ENCODE assay signal across 26 mouse cellular contexts in the genomic region with DNA sequence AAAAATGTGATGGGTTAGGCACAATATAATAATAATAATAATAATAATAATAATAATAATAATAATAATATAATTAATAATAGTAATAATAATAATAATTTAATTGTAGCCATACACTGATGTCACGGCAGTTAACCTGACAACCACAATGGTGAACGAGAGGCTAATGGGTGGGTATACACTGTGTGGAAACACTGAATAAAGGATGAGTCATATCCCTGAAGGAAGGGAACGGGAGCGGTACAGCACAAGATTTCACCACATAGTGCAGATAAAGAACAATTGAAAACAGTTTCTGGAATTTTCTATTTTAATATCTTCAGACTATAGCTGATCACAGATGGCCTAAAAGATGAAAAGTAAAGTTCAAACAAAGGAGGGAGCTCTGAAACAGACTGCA.
DNase-seq lines count a peak whose midpoint lies in the region; ATAC-seq and TF ChIP-seq lines count a peak whose summit lies in the region.
"Had no signal": no experiment of that assay in that cellular context is flagged by ENCODE, and none has a peak within 500 bp of the region (broad histone marks: within the 10 kb centered on the region; RNA-seq: fewer than 3 reads in every experiment).

No protein-coding gene starts in this region.

- TF ChIP-seq EP300 in stomach, postnatal 0 days (optimal IDR thresholded peaks at IDR 0.05) = no peak

- no peak overlapping the region for H3ac ChIP-seq in C2C12 (ENCODE audit: control insufficient read depth, insufficient read length, low read depth)

- H3K4me2 ChIP-seq in limb, embryonic 14.5 days (replicated peaks; ENCODE audit: low read depth, low read length, severe bottlenecking) = no peak overlapping the region
- H3K4me2 ChIP-seq in stomach, postnatal 0 days (replicated peaks; ENCODE audit: low read depth) = no peak overlapping the region
- H3K4me2 ChIP-seq in hindbrain, embryonic 16.5 days (ENCODE audit: low read length) = no peak overlapping the region
- H3K4me2 ChIP-seq: embryonic facial prominence, embryonic 13.5 days; embryonic facial prominence, embryonic 15.5 days; forebrain, embryonic 12.5 days had no signal

- DNase-seq in heart, adult 11 months = peak; percentile 13
- DNase-seq in heart, adult 9 months (ENCODE audit: low spot score in 2 of 2) = no peak
- DNase-seq in limb, embryonic 14.5 days (ENCODE audit: low spot score) = no peak
- DNase-seq in limb, embryonic 10.5 days (ENCODE audit: low spot score) = no peak
- DNase-seq in stomach, postnatal 0 days (ENCODE audit: low spot score) = no peak
- DNase-seq in urinary bladder, postnatal 14 days (ENCODE audit: low spot score) = no peak
- DNase-seq: adrenal gland, adult 2 months; adrenal gland, postnatal 10 days; adrenal gland, postnatal 25 days; B cell, adult 2 months; cerebellum, adult 11 months; cerebellum, adult 18-20 months; cerebellum, adult 8-10 months; cerebellum, adult 9-11 months; cerebellum, postnatal 14 days; cerebellum, postnatal 36 days; embryo, embryonic 11 days had no signal

- H3K27ac ChIP-seq in limb, embryonic 14.5 days (replicated peaks; ENCODE audit: low read depth, low read length) = no peak overlapping the region
- no peak overlapping the region for H3K27ac ChIP-seq in limb, embryonic 10.5 days
- no peak overlapping the region for H3K27ac ChIP-seq in stomach, postnatal 0 days (replicated peaks)
- H3K27ac ChIP-seq in hindbrain, embryonic 16.5 days (ENCODE audit: low read depth, low read length) = no peak overlapping the region
- H3K27ac ChIP-seq: embryonic facial prominence, embryonic 13.5 days; embryonic facial prominence, embryonic 15.5 days; forebrain, embryonic 10.5 days; forebrain, embryonic 12.5 days had no signal

- H3K4me1 ChIP-seq in limb, embryonic 14.5 days (ENCODE audit: control insufficient read depth, insufficient read depth, low read length) = no peaks in the 10 kb centered on the region
- no peaks in the 10 kb centered on the region for H3K4me1 ChIP-seq in limb, embryonic 10.5 days
- H3K4me1 ChIP-seq in stomach, postnatal 0 days (replicated peaks; ENCODE audit: control insufficient read depth, insufficient read depth) = no peaks in the 10 kb centered on the region
- H3K4me1 ChIP-seq in hindbrain, embryonic 16.5 days (ENCODE audit: control insufficient read depth, insufficient read depth, low read depth, low read length) = no peaks in the 10 kb centered on the region
- H3K4me1 ChIP-seq: embryonic facial prominence, embryonic 13.5 days; embryonic facial prominence, embryonic 15.5 days; forebrain, embryonic 10.5 days had no signal

- no peak for TF ChIP-seq POLR2A in limb, embryonic 14.5 days (IDR thresholded peaks at IDR 0.05; ENCODE audit: borderline replicate concordance, extremely low read depth, insufficient read depth, insufficient read length)

- no peaks in the 10 kb centered on the region for H3K9me3 ChIP-seq in limb, embryonic 14.5 days (ENCODE audit: control insufficient read depth, low read length)
- H3K9me3 ChIP-seq in limb, embryonic 10.5 days (replicated peaks) = no peaks in the 10 kb centered on the region
- no peaks in the 10 kb centered on the region for H3K9me3 ChIP-seq in stomach, postnatal 0 days (ENCODE audit: control insufficient read depth, low read length)
- no peaks in the 10 kb centered on the region for H3K9me3 ChIP-seq in hindbrain, embryonic 16.5 days (ENCODE audit: control insufficient read depth, low read length)
- H3K9me3 ChIP-seq: embryonic facial prominence, embryonic 13.5 days; embryonic facial prominence, embryonic 15.5 days; forebrain, embryonic 10.5 days; forebrain, embryonic 12.5 days had no signal

- TF ChIP-seq CTCF in C2C12 (IDR thresholded peaks at IDR 0.05; ENCODE audit: control insufficient read depth, insufficient read depth, insufficient read length) = no peak
- no peak for TF ChIP-seq CTCF in stomach, postnatal 0 days (IDR thresholded peaks at IDR 0.05; ENCODE audit: low read depth)

- 79% methylated on average over 4 of the region's 4 CpGs for WGBS in limb, embryonic 14.5 days
- WGBS in limb, embryonic 10.5 days = 92% methylated on average over 4 of the region's 4 CpGs
- 53% methylated on average over 4 of the region's 4 CpGs for WGBS in stomach, postnatal 0 days
- WGBS in hindbrain, embryonic 16.5 days = 94% methylated on average over 4 of the region's 4 CpGs

- H3K4me3 ChIP-seq in limb, embryonic 14.5 days (replicated peaks; ENCODE audit: low read length) = no peak overlapping the region
- H3K4me3 ChIP-seq in limb, embryonic 10.5 days = no peak overlapping the region
- H3K4me3 ChIP-seq in C2C12 (ENCODE audit: insufficient read depth, poor library complexity, severe bottlenecking) = no peak overlapping the region
- no peak overlapping the region for H3K4me3 ChIP-seq in stomach, postnatal 0 days (ENCODE audit: low read depth, low read length)
- H3K4me3 ChIP-seq in hindbrain, embryonic 16.5 days (ENCODE audit: low read length) = no peak overlapping the region
- H3K4me3 ChIP-seq: embryonic facial prominence, embryonic 13.5 days; embryonic facial prominence, embryonic 15.5 days; erythroblast, embryonic 14.5 days; forebrain, embryonic 10.5 days; forebrain, embryonic 12.5 days had no signal

- no peaks in the 10 kb centered on the region for H3K36me3 ChIP-seq in limb, embryonic 14.5 days (ENCODE audit: control insufficient read depth, insufficient read depth, low read length)
- no peaks in the 10 kb centered on the region for H3K36me3 ChIP-seq in limb, embryonic 10.5 days
- no peaks in the 10 kb centered on the region for H3K36me3 ChIP-seq in C2C12 (ENCODE audit: control insufficient read depth, insufficient read depth)
- H3K36me3 ChIP-seq in stomach, postnatal 0 days (ENCODE audit: control insufficient read depth, insufficient read depth, low read length) = no peaks in the 10 kb centered on the region
- H3K36me3 ChIP-seq in hindbrain, embryonic 16.5 days (ENCODE audit: control insufficient read depth, insufficient read depth, low read length) = no peaks in the 10 kb centered on the region
- H3K36me3 ChIP-seq: embryonic facial prominence, embryonic 13.5 days; embryonic facial prominence, embryonic 15.5 days; forebrain, embryonic 10.5 days; forebrain, embryonic 12.5 days had no signal

- ATAC-seq in limb, embryonic 14.5 days (ENCODE audit: low FRiP score, low read depth) = 0 out of 2 replicates have a peak, but pooled peaks have one; percentile 23
- 0 out of 2 replicates have a peak, but pooled peaks have one; percentile 51 for ATAC-seq in stomach, postnatal 0 days (ENCODE audit: low FRiP score, low TSS enrichment)
- no peak for ATAC-seq in hindbrain, embryonic 16.5 days
- ATAC-seq: forebrain, embryonic 14.5 days; forebrain, embryonic 16.5 days had no signal

- no peaks in the 10 kb centered on the region for H3K27me3 ChIP-seq in limb, embryonic 14.5 days (ENCODE audit: control insufficient read depth, insufficient read depth, low read length)
- H3K27me3 ChIP-seq in limb, embryonic 10.5 days (ENCODE audit: low read depth, poor library complexity, severe bottlenecking) = no peaks in the 10 kb centered on the region
- H3K27me3 ChIP-seq in C2C12 (ENCODE audit: control insufficient read depth, insufficient read depth, insufficient read length) = no peaks in the 10 kb centered on the region
- H3K27me3 ChIP-seq in stomach, postnatal 0 days (ENCODE audit: control insufficient read depth, insufficient read depth, low read length) = no peaks in the 10 kb centered on the region
- H3K27me3 ChIP-seq in hindbrain, embryonic 16.5 days (replicated peaks; ENCODE audit: control insufficient read depth, insufficient read depth, low read length) = no peaks in the 10 kb centered on the region; the same call in 1 of the 2 replicates
- H3K27me3 ChIP-seq: embryonic facial prominence, embryonic 13.5 days; embryonic facial prominence, embryonic 15.5 days; forebrain, embryonic 12.5 days had no signal

- no peak overlapping the region for H3K9ac ChIP-seq in limb, embryonic 14.5 days (ENCODE audit: low read depth, low read length, severe bottlenecking)
- no peak overlapping the region for H3K9ac ChIP-seq in stomach, postnatal 0 days (ENCODE audit: low read length)
- H3K9ac ChIP-seq in hindbrain, embryonic 16.5 days (ENCODE audit: low read depth, low read length) = no peak overlapping the region
- H3K9ac ChIP-seq: embryonic facial prominence, embryonic 13.5 days; embryonic facial prominence, embryonic 15.5 days; forebrain, embryonic 12.5 days had no signal

- H3K79me2 ChIP-seq in C2C12 (ENCODE audit: control insufficient read depth, insufficient read depth) = no peaks in the 10 kb centered on the region

- H3K79me3 ChIP-seq in C2C12 (ENCODE audit: low read depth) = no peaks in the 10 kb centered on the region

TF ChIP-seq in C2C12, 6 proteins besides CTCF, POLR2A, EP300 and RAD21:
- peak; percentile 49 for TF ChIP-seq CEBPB (IDR thresholded peaks at IDR 0.05; ENCODE audit: low read depth)
- no peak for TF ChIP-seq MAX (IDR thresholded peaks at IDR 0.05)
